Mouse (Mus musculus) ES-E14 (cell line): Measurements from ENCODE around the gene Arl16. TPM values are rescaled to one million over a fixed set of nuclear protein-coding genes. Genes with fewer than 3 reads are reported as not detected.
A peak's percentile ranks its signal among the peaks of the same experiment; 100 is the strongest.

Experiments used
- DNase-seq: peaks from one replicate; pipeline ENCODE4 v3.0.0-alpha.2; 2013; ENCODE audit warnings: low read depth, low spot score
- H3K27ac ChIP-seq: 2 replicates; pipeline ENCODE4 v1.5.1; 2012; ENCODE audit warnings: low read depth, mild to moderate bottlenecking, low read length, moderate library complexity, mixed read lengths; ENCODE audit not compliant: poor library complexity, insufficient read depth, severe bottlenecking
- H3K36me3 ChIP-seq: 2 replicates; pipeline ENCODE4 v1.6.1; 2012; ENCODE audit warnings: mild to moderate bottlenecking, low read length, moderate library complexity, mixed read lengths; ENCODE audit not compliant: control insufficient read depth, poor library complexity, insufficient read depth, severe bottlenecking
- H3K4me1 ChIP-seq, 2 experiments: fragments of 150-350 bp in 1 of 2; sonication (generic) in 1 of 2; 2 replicates each; pipeline ENCODE4 v1.6.1; 2012; ENCODE audit warnings: low read length in 2 of 2, mild to moderate bottlenecking in 1 of 2, mixed read lengths in 1 of 2; ENCODE audit not compliant: control insufficient read depth in 2 of 2, insufficient read depth in 2 of 2, poor library complexity in 1 of 2
- H3K4me3 ChIP-seq, 2 experiments: fragments of 150-350 bp in 1 of 2; sonication (generic) in 1 of 2; 2 replicates each; pipeline ENCODE4 v1.5.1; 2012; ENCODE audit warnings: low read length in 2 of 2, low read depth in 1 of 2, mild to moderate bottlenecking in 1 of 2, mixed read lengths in 1 of 2; ENCODE audit not compliant: insufficient read depth in 1 of 2, poor library complexity in 1 of 2, severe bottlenecking in 1 of 2
- H3K9ac ChIP-seq: 2 replicates; pipeline ENCODE4 v1.6.1; 2012; ENCODE audit warnings: low read depth, mild to moderate bottlenecking, low read length, mixed read lengths; ENCODE audit not compliant: poor library complexity, insufficient read depth, severe bottlenecking
- H3K9me3 ChIP-seq: fragments of 150-350 bp; sonication (generic); 2 replicates; pipeline ENCODE4 v1.6.1; 2012; ENCODE audit warnings: low read depth, mild to moderate bottlenecking, low read length; ENCODE audit not compliant: control insufficient read depth, insufficient read depth
- CHD2 ChIP-seq: IDR thresholded peaks from 2 replicates; pipeline ENCODE4 v1.6.1; 2014; ENCODE audit warnings: mild to moderate bottlenecking, low read depth, low read length, inconsistent platforms
- HCFC1 ChIP-seq: IDR thresholded peaks from 2 replicates; pipeline ENCODE4 v1.6.1; 2012; ENCODE audit warnings: low read length, inconsistent platforms, borderline replicate concordance; ENCODE audit not compliant: insufficient read depth
- MAFK ChIP-seq: IDR thresholded peaks from 2 replicates; pipeline ENCODE4 v1.6.1; 2014; ENCODE audit warnings: mild to moderate bottlenecking, low read depth, low read length, inconsistent platforms; ENCODE audit not compliant: insufficient read depth
- ZC3H11A ChIP-seq: IDR thresholded peaks from 2 replicates; pipeline ENCODE4 v1.6.1; 2012; ENCODE audit warnings: low read depth, mild to moderate bottlenecking, inconsistent platforms, low read length, borderline replicate concordance
- ZNF384 ChIP-seq: IDR thresholded peaks from 2 replicates; pipeline ENCODE4 v1.6.1; 2012; ENCODE audit warnings: low read depth, low read length, inconsistent platforms
- in situ Hi-C, 2 experiments: fragments of 600-800 bp; cut with MboI; formaldehyde crosslinking; loops; one replicate each; pipeline ENCODE4 v1.15.1; 2025; ENCODE audit warnings: low sequenced_read_pairs in 2 of 2, inconsistent platforms in 1 of 2; ENCODE audit not compliant: unreplicated experiment in 2 of 2
- total RNA-seq: library from RNA; depleted of rRNA; stranded (reverse); fragments of 300-350 nt; gene quantifications from 2 replicates; pipeline ENCODE4 v1.2.3, GENCODE M21; 2012

The Arl16 gene
- total RNA-seq, 1 experiment: 21.2 TPM

DNA sequence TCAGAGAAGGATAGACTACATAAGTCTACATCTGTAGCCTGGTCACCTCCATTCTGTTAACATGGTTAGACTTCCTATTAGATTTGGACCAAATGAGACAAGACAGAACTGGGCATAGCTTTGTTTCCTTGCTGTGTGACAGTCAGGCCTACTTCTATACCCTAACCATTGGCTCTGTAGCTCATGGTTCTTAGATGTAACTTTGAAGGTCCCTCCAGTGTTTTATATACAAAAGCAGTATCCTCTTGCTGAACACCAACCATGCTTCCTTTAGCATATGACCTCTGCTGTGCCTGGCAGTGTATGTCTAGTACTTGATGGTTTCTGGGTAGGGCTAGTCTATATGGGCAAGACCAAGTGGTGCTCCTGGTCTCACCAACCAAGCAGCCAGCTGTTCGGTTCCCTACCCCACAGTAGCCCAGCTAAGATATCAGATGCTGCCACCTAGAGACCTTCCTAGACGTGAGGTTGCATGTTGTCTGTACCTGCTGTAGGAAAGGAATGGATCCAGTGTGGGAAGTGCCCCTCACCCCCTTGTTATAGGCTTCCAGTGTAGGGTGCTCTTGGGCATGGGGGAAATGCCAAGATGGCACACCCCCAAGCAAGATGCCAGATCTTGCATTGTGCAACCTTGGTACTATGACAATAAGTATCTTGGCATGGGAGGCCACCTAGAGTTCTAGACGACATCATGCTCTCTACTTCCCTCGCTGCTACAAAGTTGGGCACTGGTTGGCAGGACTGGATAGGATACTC, 23.1 kb upstream of the Arl16 start:
- TF ChIP-seq CHD2 (no peak), ZNF384 (no peak), HCFC1 (no peak), MAFK (no peak), ZC3H11A (no peak)
- Histone ChIP-seq H3K9ac (no peak overlapping the region), H3K4me1 (peaks cover 3 to 16% of the 10 kb centered on the region in 2 experiments; a peak in 1 of 4 replicates), H3K4me3 (no peak overlapping the region), H3K9me3 (no peaks in the 10 kb centered on the region), H3K27ac (no peak overlapping the region; the same call in 1 of the 2 replicates), H3K36me3 (peaks cover 44% of the 10 kb centered on the region)
- in situ Hi-C loops: no loop called here
- DNase-seq: no peak

- H3K4me1 ChIP-seq: peaks cover 3 to 17% of the 10 kb centered on the region in 2 experiments; a peak in 1 of 4 replicates
- no peak overlapping the region for H3K27ac ChIP-seq
- in situ Hi-C loops: no loop called here
- peaks cover 34% of the 10 kb centered on the region for H3K36me3 ChIP-seq
- no peak overlapping the region for H3K4me3 ChIP-seq
- no peak overlapping the region for H3K9ac ChIP-seq
- TF ChIP-seq ZC3H11A: peak; percentile 30; the same call in 1 of the 2 replicates
- TF ChIP-seq CHD2: no peak
- TF ChIP-seq HCFC1: no peak
- H3K9me3 ChIP-seq: no peaks in the 10 kb centered on the region
- peak; percentile 66 for DNase-seq
Measured at GRCm38 (mm10) chr11:120489054-120489761, 21.8 kb upstream of the Arl16 start.

DNA sequence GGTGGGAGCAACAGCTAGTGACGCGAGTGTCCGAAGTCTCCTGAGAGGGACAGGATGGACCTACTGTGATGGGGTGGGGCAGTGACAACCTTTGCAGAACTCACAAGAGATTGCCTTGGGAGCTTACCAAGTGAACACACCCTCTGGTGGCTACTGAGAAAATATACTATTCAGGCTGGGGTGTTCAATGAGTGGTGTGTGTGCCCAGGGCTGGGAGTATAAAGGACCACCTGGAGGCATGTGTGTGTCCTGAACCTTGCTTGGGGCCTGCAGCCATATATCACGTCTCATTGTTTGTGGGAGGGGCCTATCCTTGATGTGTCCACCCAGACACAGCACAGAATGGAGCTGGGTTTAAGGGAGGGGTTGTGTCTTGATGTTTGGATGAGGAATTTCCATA, 21.1 kb upstream of the Arl16 start:
- H3K4me1 ChIP-seq: peaks cover 6 to 17% of the 10 kb centered on the region in 2 experiments; a peak in 2 of 4 replicates
- no peak overlapping the region for H3K4me3 ChIP-seq
- H3K27ac ChIP-seq: no peak overlapping the region
- no peak overlapping the region for H3K9ac ChIP-seq
- no peak for DNase-seq
- in situ Hi-C loops: no loop called here
- H3K36me3 ChIP-seq: peaks cover 34% of the 10 kb centered on the region
- TF ChIP-seq ZC3H11A (no peak), CHD2 (no peak), MAFK (no peak)
- no peaks in the 10 kb centered on the region for H3K9me3 ChIP-seq

- Histone ChIP-seq H3K27ac (peak overlapping the region; percentile 69; the same call in 1 of the 2 replicates), H3K9me3 (no peaks in the 10 kb centered on the region), H3K9ac (peak overlapping the region; percentile 96), H3K4me3 (peak overlapping the region; percentile 84 to 94), H3K4me1 (peaks cover 3 to 9% of the 10 kb centered on the region in 2 experiments; a peak in 2 of 4 replicates), H3K36me3 (peaks cover 41% of the 10 kb centered on the region)
- in situ Hi-C loops: no loop called here
- TF ChIP-seq ZC3H11A (no peak), ZNF384 (no peak), CHD2 (no peak), HCFC1 (no peak), MAFK (no peak)
- DNase-seq: no peak
Measured at GRCm38 (mm10) chr11:120485251-120485650, 17.8 kb upstream of the Arl16 start.
